15 mouse cellular contexts compared by ENCODE assay signal in genomic region chr9:58150733-58151361, GRCm38 (mm10). TPM values are rescaled to one million over a fixed set of nuclear protein-coding genes. Genes with fewer than 3 reads are reported as not detected.
A peak's percentile ranks its signal among the peaks of the same experiment; 100 is the strongest.
DNase-seq lines count a peak whose midpoint lies in the region; ATAC-seq and TF ChIP-seq lines count a peak whose summit lies in the region.
"Had no signal": no experiment of that assay in that cellular context is flagged by ENCODE, and none has a peak within 500 bp of the region (broad histone marks: within the 10 kb centered on the region; RNA-seq: fewer than 3 reads in every experiment).

No protein-coding gene starts in this region.

- no peak for DNase-seq in gastrocnemius, adult 2 months
- DNase-seq in gastrocnemius, postnatal 14 days, result no peak
- DNase-seq in limb, embryonic 10.5 days (ENCODE audit: low spot score), result no peak
- DNase-seq in CD4-positive helper T cell, adult 2 months (ENCODE audit: low read depth, low spot score), result peak; percentile 34
- DNase-seq in lung, postnatal 10 days, result peak; percentile 47
- no peak for DNase-seq in urinary bladder, postnatal 36 days (ENCODE audit: low spot score in 2 of 2)
- DNase-seq: cerebellum, adult 8-10 months; right cerebral cortex, postnatal 25 days had no signal

- H3K36me3 ChIP-seq in limb, embryonic 12.5 days, result peaks cover 82% of the 10 kb centered on the region
- H3K36me3 ChIP-seq in limb, embryonic 10.5 days, result peaks cover 96% of the 10 kb centered on the region
- H3K36me3 ChIP-seq: heart, embryonic 15.5 days; hindbrain, embryonic 15.5 days; stomach, embryonic 15.5 days had no signal

- no peak overlapping the region for H3K4me2 ChIP-seq in limb, embryonic 12.5 days
- H3K4me2 ChIP-seq: heart, embryonic 15.5 days; hindbrain, embryonic 15.5 days; stomach, embryonic 15.5 days had no signal

- intact Hi-C loops in gastrocnemius, adult 2 months (cut with DNase I), result no loop called here
- intact Hi-C loops in gastrocnemius, postnatal 14 days (cut with DNase I; ENCODE audit: low total_unique reads), result no loop called here

- peaks cover 51% of the 10 kb centered on the region for H3K4me1 ChIP-seq in limb, embryonic 12.5 days (replicated peaks)
- peaks cover 39% of the 10 kb centered on the region for H3K4me1 ChIP-seq in limb, embryonic 10.5 days

- H3K27me3 ChIP-seq in limb, embryonic 12.5 days, result no peaks in the 10 kb centered on the region
- H3K27me3 ChIP-seq in limb, embryonic 10.5 days (ENCODE audit: low read depth, poor library complexity, severe bottlenecking), result no peaks in the 10 kb centered on the region
- H3K27me3 ChIP-seq: hindbrain, embryonic 15.5 days; stomach, embryonic 15.5 days had no signal

- H3K9ac ChIP-seq in limb, embryonic 12.5 days (replicated peaks), result no peak overlapping the region
- H3K9ac ChIP-seq: heart, embryonic 15.5 days; hindbrain, embryonic 15.5 days; stomach, embryonic 15.5 days had no signal

- no peak for ATAC-seq in limb, embryonic 12.5 days (ENCODE audit: insufficient number of reproducible peaks, insufficient read depth, low FRiP score, low TSS enrichment, low read depth)

- no peaks in the 10 kb centered on the region for H3K9me3 ChIP-seq in limb, embryonic 12.5 days
- H3K9me3 ChIP-seq in limb, embryonic 10.5 days (replicated peaks), result no peaks in the 10 kb centered on the region
- H3K9me3 ChIP-seq: forebrain, embryonic 10.5 days; heart, embryonic 15.5 days; hindbrain, embryonic 15.5 days; stomach, embryonic 15.5 days had no signal

- TF ChIP-seq CTCF in gastrocnemius, adult 2 months (IDR thresholded peaks at IDR 0.05), result peak; percentile 11; the same call in 1 of the 2 replicates

- 71% methylated on average over 4 of the region's 4 CpGs for WGBS in limb, embryonic 12.5 days
- WGBS in limb, embryonic 10.5 days, result 74% methylated on average over 4 of the region's 4 CpGs

- no peak overlapping the region for H3K27ac ChIP-seq in gastrocnemius, adult 2 months
- H3K27ac ChIP-seq in limb, embryonic 12.5 days, result 0 out of 2 replicates have a peak overlapping the region, but pooled peaks have one; percentile 7
- H3K27ac ChIP-seq in limb, embryonic 10.5 days, result no peak overlapping the region
- H3K27ac ChIP-seq: heart, embryonic 15.5 days; hindbrain, embryonic 15.5 days; stomach, embryonic 15.5 days had no signal

- H3K4me3 ChIP-seq in gastrocnemius, adult 2 months, result no peak overlapping the region
- H3K4me3 ChIP-seq in limb, embryonic 12.5 days (replicated peaks), result no peak overlapping the region
- H3K4me3 ChIP-seq in limb, embryonic 10.5 days, result no peak overlapping the region
- H3K4me3 ChIP-seq: forebrain, embryonic 10.5 days; heart, embryonic 15.5 days; hindbrain, embryonic 15.5 days; stomach, embryonic 15.5 days had no signal

RNA-seq across cellular contexts. Expression of gene Ccdc33, which starts 32.2 kb away (rescaled TPM):
- not detected for total RNA-seq in gastrocnemius, adult 2 months (2021)
- not detected for total RNA-seq in gastrocnemius, postnatal 14 days (2021)
- polyA plus RNA-seq in limb, embryonic 12.5 days (2016; fragmentation: Nextera tagmentation; extraction: Ambion mirVana), result 0.19 and 0.42 TPM in 2 replicates
- polyA plus RNA-seq in limb, embryonic 10.5 days (2016; fragmentation: Nextera tagmentation; extraction: Ambion mirVana), result 0.26 and 0.34 TPM in 2 replicates
- total RNA-seq: megakaryocyte, adult 5-6 weeks; monocyte, adult 5-6 weeks had no signal
- polyA plus RNA-seq: heart, embryonic 15.5 days had no signal

RNA-seq across cellular contexts. Expression of gene Islr, which starts 53.3 kb away (rescaled TPM):
- total RNA-seq in gastrocnemius, adult 2 months (2021), result 10 to 100 TPM; 11.9 to 26.1 TPM
- 10 to 100 TPM; 58.1 to 77.5 TPM for total RNA-seq in gastrocnemius, postnatal 14 days (2021)
- 109 and 120 TPM in 2 replicates for polyA plus RNA-seq in limb, embryonic 12.5 days (2016; fragmentation: Nextera tagmentation; extraction: Ambion mirVana)
- polyA plus RNA-seq in limb, embryonic 10.5 days (2016; fragmentation: Nextera tagmentation; extraction: Ambion mirVana), result 9.5 and 33.2 TPM in 2 replicates
- total RNA-seq: monocyte, adult 5-6 weeks had no signal

RNA-seq across cellular contexts. Expression of gene Islr2, which starts 53.3 kb away (rescaled TPM):
- 1 to 10 TPM; 2.6 to 3.3 TPM for total RNA-seq in gastrocnemius, adult 2 months (2021)
- 1 to 10 TPM; 3.1 to 5.8 TPM for total RNA-seq in gastrocnemius, postnatal 14 days (2021)
- polyA plus RNA-seq in limb, embryonic 12.5 days (2016; fragmentation: Nextera tagmentation; extraction: Ambion mirVana), result 1.4 and 1.8 TPM in 2 replicates
- 0.11 TPM in 1 of 2 replicates, not detected in the other for polyA plus RNA-seq in limb, embryonic 10.5 days (2016; fragmentation: Nextera tagmentation; extraction: Ambion mirVana)
- total RNA-seq: megakaryocyte, adult 5-6 weeks; monocyte, adult 5-6 weeks had no signal
- polyA plus RNA-seq: heart, embryonic 15.5 days had no signal

Comparison
In these comparisons a context has a peak if more than half of its experiments do, and no peak if none do; other contexts are left out.
1. DNase-seq: peak in CD4-positive helper T cell, adult 2 months (single experiment) and lung, postnatal 10 days (single experiment); none in gastrocnemius, adult 2 months (single experiment), gastrocnemius, postnatal 14 days (single experiment), limb, embryonic 10.5 days (single experiment) and urinary bladder, postnatal 36 days (0 of 2).